Mouse (Mus musculus) spleen, adult 12 weeks (tissue): ENCODE measurements around the gene Chn2.

Source experiments
- DNase-seq: peaks from one replicate; pipeline ENCODE4 v3.0.0; 2022; ENCODE audit warnings: low spot score

Gene Chn2

DNA sequence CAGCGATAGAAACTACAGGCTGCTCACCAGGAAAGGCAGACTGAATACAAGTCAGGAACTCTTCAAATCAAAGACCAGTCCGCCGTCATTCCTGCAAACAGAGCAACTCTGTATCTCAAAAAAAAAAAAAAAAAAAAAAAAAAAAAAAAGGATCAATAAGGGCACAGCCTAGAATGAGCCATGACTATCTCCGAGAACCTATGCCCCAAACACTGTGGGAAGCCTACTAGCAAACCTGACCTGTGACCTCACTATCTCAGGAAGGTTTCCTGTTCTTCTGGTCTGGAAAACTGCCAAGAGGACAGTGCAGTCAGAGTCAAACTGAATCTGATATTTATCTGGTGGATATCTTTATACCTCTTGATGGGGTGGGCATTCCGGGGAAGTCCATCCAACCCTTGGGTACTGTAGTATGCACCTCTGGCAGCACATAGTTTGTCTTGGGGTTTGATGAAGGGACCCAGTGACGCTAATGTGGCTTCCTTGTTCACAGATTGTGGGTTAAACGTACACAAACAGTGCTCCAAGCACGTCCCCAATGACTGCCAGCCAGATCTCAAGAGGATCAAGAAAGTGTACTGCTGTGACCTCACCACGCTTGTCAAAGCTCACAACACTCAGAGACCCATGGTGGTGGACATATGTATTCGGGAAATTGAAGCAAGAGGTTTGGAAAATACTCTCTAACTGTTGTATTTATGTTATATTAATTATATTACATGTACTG, 250.6 kb downstream of the Chn2 start:
- no peak for DNase-seq

GRCm38 (mm10) chr6:54297231-54297630, 257.9 kb downstream of the Chn2 start:
- no peak for DNase-seq

DNA sequence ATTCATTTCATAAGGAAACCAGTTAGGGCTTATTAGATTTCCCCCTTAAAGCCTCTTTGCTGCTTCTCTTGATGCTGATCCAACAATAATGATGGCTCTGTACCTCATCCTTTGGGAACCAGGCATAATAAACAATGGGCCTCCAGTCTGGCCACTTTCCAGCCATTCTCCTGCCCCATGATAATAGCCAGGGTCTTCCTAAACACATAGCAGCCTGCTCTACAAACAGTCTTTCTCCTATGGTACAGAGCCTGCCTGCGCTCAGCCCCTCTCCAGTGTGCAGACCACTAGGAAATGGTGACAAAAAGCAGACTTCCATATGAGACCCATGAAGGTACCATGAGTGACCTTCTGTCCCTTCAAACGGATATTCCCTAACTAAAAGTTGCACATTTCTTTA, 260.1 kb downstream of the Chn2 start:
- no peak for DNase-seq

GRCm38 (mm10) chr6:54305777-54306176, 266.4 kb downstream of the Chn2 start:
- DNase-seq, result no peak

GRCm38 (mm10) chr6:54313071-54313470, 273.7 kb downstream of the Chn2 start:
- DNase-seq, result no peak

DNA sequence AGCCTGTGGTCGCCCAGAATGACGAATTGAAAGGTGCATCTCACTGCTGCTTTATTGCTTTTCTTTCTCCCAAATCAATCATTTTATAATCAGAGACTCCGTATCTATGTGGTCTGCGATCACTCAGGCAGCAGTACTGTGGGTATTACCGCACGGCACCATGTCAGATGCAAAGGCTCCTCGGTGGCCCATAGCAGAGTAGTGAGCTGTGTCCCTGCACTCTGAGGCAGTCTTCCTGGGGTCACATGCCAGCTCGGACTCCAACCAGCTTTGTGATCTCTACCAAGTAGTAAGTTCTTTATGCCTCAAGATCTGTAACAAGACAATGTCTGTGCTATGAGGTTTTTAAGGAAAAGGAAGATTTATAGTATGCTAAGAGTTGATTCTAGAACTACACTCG, 279.3 kb downstream of the Chn2 start:
- no peak for DNase-seq

DNA sequence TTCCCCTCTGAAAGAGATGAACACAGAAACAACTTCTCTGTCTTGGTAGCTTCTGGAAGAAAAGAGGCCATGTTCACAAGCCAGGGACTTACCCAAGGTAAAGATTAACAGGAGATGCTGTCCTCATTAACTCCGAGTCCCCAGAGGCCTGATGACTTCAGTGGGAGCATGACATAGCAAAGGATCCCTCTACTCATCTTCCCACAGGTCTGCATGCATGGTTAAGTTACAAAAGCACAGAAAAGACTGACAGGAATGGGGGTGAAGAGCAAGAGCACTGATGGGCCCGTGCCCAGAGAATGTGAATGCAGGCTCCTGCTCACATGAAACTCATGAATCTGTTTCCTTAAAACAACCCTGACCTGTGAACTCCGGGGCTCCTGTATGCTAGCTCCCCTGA, 279.8 kb downstream of the Chn2 start:
- no peak for DNase-seq

GRCm38 (mm10) chr6:54320236-54320635, 280.9 kb downstream of the Chn2 start:
- no peak for DNase-seq

DNA sequence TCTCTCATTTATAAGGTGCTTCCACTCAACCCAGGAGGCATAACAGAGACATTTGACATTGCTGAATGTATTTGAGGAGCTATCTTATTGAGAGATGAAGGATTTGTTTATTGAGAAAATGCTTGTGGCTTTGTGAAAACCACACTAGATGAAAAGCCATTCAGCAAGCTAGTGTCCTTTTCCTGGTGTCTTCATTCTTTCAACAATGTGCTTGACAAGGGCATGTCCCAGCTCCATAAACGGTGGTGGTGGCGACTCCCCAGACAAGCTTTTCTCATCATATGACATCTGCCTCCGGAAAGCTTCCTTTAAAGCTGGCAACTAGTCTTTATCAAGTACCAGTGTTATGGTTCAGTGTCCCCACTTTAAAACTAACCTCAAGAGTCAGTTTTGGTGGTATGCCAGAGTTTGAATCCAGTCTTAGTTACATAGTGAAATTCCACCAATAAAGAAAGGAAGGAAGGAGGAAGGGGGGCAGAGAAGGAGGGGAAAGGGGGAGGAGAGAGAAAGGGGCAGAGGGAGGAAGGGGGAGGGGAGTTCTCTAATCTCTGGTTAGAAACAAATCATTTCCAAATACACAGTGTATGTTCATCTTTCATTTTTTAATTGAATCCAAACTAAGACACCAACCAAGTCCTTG, 286.0 kb downstream of the Chn2 start, which contains the start of gene Prr15:
Gene Prr15 (plus strand): TSS at position 590 of the 640 bp plus-strand sequence.
- DNase-seq, result no peak

DNA sequence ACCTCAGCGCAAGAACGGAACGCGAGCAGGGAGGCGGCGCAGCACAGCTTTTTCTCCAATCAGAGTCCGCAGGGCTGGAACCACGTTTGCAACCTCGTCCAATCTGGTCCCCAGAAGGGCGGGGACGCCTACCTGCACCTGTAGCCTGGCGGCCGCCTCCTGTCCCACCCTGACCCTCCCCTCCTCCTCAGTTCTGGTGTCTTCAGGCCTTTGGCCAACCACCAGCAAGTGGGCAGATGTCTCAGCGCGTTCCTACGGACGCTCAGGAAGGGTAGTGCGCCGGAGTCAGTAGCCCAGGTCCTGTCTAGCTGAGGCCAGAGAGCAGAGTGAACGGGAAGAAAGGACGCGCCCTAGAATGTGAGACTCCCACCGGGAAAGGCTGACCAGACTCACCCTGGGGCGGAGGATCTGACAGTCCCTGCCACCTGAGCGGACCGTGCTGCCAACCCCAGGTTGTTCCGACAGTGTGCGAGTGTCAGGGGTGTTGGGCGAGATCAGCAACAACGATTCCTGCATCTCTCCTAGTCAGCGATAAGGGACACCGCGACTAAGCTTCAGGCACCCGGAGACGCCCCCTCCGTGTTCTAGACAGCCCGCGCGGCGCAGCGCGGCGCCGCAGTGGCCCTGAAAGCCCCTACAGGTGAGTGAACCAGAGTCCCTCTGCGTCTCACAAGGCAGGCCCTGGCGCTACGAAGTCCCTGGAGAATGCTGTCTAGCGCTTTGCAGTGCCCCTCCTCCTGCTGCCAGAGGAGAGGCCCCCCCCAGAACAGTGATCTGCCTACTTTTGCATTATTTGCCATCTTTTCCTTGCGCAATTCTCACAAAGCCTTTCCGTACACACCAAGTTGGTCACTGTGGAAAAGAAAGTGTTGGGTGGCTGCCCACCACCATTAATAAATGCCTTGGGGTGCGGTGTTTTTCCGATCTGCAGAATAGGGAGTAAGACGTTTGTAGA, 287.6 kb downstream of the Chn2 start:
- no peak for DNase-seq

DNA sequence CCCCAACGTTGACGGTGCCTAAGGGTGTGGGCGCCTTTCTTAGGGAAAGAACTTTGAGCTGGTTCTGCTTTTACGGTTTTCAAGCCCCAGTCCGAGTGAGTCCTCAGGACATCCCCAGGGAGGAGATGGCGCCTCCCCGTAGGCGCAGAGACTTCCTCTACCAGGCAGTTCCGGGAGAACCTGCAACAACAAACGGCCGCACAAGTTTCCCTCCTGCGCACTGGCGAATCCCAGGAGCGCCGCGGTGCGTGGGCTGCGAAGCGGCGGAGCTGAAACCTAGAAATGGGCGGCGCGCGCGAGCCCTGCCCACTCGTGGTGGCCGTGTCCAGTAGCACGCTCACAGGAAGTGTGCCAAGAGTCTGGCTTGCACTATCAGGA, 288.3 kb downstream of the Chn2 start:
- DNase-seq, result no peak

DNA sequence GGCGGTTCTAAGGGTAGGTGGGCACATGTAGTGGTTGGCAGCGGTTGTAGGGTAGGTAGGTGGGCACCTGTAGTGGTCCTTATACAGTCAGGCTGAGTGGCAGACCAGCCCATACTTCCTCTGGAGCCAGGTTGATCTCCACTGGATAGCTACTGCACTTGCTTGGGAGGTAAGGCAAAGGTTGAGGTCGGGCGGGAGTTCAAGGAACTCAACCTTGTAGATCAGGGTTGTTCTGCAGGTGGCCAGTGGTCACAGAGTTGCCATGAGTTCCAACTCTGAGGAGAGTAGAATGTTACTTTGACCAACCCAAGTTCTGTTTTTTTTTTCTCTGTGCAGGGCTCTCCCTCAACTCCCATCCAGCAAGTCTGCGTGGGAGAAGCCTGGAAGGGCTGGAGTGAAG, 289.4 kb downstream of the Chn2 start:
- DNase-seq, result no peak

GRCm38 (mm10) chr6:54329598-54329997, 290.2 kb downstream of the Chn2 start:
- DNase-seq, result no peak

DNA sequence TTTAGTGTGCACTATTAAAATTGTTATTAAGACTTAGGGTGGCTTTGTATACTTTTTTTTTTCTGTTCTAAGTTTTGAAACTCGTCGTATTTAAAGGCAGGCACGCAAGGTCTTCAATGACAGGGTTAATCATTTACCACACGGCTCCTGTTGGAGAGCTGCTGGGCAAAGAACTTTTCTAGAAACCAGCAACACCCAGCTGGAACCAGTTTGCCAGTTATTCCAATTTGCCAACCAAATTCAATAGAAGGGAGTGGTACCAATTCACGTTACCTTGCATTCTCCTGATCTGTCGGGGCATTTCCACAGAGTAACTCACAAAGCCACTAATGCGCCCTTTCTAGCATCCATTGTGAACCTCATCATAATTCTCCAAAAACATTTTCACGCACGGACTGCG, 290.8 kb downstream of the Chn2 start:
- DNase-seq, result no peak

DNA sequence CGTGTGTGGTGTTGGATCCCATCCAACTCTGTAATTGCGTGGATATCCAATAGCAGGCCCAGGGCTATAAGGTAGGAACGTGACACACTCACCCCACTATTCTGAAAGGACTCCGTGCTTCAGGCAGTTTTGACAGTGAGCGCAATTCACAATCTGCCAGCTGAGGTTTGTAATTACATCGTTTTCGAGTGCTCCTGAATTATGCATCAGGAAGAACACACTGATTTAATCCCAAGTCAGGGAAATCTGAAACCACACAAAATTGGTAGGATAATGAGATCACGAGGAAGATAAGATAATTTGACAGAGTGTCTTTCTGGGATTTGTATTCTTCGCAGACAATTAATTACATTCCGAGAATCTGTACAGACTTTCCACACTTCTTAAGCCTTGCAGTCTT, 292.4 kb downstream of the Chn2 start:
- no peak for DNase-seq

GRCm38 (mm10) chr6:54332203-54332602, 292.8 kb downstream of the Chn2 start:
- DNase-seq, result no peak

DNA sequence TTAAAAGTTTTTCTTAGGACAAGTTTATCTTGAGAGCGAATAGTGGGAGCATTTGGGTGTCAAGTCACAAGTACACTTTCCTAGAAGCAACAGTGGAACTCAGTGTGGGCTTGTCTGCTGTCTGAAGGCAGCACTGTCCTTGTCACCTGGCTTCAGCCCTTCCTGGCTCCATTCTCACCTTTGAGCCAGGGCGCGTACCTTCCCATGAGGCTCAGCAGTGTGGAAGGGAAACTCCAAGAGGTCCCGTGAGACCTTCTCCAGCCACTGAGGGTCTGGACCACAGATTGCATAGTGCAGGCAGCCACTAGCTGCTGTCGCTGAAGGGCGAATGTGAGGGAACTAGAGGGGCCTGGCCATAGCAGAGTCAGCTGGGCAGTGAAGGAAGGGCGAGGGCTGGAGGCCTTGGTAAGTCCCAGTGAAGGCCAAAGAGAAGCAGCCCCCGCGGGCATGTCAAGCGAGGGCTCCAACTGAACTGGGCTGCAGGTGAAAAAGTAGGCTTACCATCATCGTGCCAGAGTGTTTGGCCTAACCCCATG, 293.8 kb downstream of the Chn2 start:
- DNase-seq, result no peak

- DNase-seq, result no peak
Observed at GRCm38 (mm10) chr6:54333652-54334396, 294.5 kb downstream of the Chn2 start.

- DNase-seq, result no peak
Observed at GRCm38 (mm10) chr6:54337321-54337720, 298.0 kb downstream of the Chn2 start.

DNA sequence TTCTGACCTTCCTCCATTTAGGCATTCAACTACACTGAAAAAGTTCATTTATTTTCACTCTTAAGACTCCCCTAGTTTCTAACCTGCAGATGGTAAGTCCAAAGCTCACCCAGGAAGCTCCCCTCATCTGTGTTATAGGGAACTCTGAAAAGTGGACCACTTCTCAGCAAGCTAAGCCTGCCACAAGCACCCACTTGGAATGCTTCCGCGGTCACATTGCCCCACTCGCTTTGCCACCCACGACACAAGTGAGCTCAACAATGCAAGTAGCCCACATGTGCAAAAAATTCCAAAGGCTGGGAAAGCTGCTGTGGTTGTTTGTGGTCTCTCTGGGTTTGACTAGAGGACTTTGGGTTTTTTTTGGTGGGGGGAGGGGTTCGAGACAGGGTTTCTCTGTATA, 301.8 kb downstream of the Chn2 start:
- DNase-seq, result no peak

DNA sequence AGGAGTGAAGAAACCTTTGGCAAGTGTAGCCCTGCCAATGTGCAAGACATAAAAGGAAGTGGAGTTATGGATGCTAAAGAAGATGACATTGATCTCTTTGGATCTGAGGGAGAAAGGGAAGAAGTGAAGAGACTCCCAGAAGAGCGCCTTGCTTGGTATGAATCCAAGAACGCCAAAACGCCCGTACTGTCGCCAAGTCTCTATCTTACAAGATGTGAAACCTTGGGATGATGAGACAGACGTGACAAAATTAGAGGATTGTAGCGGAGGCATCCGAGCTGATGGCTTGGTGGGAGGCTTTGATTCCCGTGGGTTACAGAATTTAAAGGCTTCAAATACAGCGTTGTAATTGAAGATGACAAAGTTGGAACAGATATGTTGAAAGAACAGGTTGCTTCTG, 302.9 kb downstream of the Chn2 start:
- no peak for DNase-seq
